Mouse (Mus musculus): Measurements from ENCODE around the gene Dpep3. TPM values are rescaled to one million over a fixed set of nuclear protein-coding genes. Genes with fewer than 3 reads are reported as not detected.

Dpep3 gene
- polyA plus RNA-seq, 1 experiment, result not detected

DNA sequence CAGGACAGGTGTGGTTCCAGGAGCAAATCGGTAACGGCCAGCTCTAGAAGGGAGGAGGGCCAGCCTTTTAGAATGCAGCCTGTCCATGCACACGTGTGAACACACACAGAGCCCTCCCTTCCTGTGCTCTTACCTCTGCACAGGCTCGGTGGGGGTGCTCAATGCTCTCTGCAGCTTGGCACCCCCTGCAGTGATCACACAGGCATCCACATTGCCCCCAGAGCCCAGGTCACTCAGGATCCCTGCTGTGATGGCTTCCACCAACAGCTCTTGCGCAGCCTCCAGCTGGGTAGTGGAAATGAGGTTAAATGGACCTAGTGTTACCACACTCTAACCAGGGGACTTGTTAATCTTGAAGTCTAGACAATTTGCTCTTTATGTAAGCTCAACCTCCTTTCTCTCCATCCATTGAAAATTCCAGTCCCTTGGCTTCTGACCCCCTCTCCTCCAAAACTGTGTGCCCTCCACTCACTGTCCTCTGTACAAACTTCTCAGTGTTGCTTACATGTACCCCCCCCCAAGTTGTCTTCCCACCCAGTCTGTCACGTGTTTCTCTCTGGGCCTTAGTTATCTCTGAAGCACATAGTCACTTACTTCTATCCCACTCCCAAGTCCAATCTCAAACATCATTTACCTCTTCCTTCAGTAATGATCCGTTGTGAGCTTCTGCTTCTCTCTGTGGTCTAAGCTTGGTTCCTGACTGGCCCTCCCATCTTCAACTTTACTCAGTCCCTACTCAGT, 43.2 kb downstream of the Dpep3 start:
- no peaks in the 10 kb centered on the region; the same call in 1 of the 2 replicates for H3K4me1 ChIP-seq (ENCODE audit: control insufficient read depth, insufficient read depth, insufficient read length, low read length)
- H3K27ac ChIP-seq (replicated peaks; ENCODE audit: low read depth, low read length), result peak overlapping the region; percentile 20; the same call in 1 of the 2 replicates
- H3K4me3 ChIP-seq (ENCODE audit: insufficient read depth, low read depth, low read length), result peak overlapping the region; percentile 48; the same call in 1 of the 2 replicates

DNA sequence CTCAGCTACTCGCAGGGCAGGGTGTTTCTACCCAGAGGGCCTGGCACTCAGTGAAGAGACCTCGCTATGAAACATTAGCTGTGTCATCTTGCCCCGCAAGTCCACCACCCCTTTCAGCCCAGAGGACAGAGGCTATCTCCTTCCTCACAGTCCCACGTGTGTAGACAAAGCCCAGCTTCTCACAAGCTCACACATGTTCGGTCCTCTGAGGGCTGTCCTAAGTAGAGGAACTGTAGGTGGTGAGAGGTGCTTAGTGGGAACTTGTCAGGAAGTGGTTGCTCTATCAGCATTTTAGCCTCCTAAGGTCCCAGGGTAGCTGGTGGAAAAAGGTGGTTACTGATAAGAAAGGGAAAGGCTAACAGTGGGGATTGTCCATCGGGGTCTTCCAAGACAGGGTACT, 44.1 kb downstream of the Dpep3 start:
- Histone ChIP-seq H3K4me1 (ENCODE audit: control insufficient read depth, insufficient read depth, insufficient read length, low read length) (no peaks in the 10 kb centered on the region; the same call in 1 of the 2 replicates), H3K4me3 (ENCODE audit: insufficient read depth, low read depth, low read length) (no peak overlapping the region), H3K27ac (replicated peaks; ENCODE audit: low read depth, low read length) (no peak overlapping the region)

DNA sequence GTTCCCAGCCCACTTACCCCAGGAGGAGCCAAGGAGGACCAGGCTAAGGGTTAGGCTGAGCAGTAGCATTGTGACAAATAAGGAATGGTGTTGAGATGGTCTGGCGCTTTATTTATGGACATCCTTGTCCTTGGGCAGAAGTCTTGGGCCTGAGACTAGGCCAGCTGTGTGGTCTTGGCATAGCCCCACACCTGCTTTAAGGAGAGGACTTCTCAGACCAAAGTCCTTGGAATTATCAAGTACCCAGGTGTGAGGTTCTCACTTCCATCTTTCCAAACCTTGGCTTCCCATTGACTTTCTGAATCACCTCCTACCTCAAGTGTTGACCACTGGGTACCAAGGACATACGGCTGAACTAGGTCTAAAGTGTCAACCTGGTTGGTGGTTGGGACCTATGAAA, 45.5 kb downstream of the Dpep3 start, which contains the start of gene Ctrl:
TSS of gene Ctrl (minus strand) at position 101 of the 400 bp plus-strand sequence.
- Histone ChIP-seq H3K4me3 (ENCODE audit: insufficient read depth, low read depth, low read length) (no peak within 1 kb of the TSS), H3K4me1 (ENCODE audit: control insufficient read depth, insufficient read depth, insufficient read length, low read length) (no peaks in the 10 kb centered on the region; the same call in 1 of the 2 replicates), H3K27ac (replicated peaks; ENCODE audit: low read depth, low read length) (no peak within 1 kb of the TSS)

DNA sequence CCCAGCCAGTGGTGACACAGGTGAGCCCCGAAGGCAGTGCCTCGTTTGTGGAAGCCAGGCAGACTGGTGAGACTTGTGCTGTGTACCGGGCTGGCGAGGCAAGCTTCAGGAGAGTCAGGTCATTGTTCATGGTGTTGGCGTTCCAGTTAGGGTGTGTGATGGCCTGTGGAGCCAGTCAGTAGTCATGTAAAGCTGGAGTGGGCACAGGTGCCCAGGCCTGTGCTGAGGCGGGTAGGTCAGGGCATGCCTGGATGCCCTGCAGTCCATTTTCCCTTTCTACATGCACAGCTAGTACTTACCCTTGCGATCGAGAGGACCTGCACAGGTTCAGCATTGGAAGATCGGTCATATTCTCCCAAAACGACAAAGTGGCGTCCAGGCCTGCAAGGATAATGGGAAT, 46.7 kb downstream of the Dpep3 start:
- Histone ChIP-seq H3K4me1 (ENCODE audit: control insufficient read depth, insufficient read depth, insufficient read length, low read length) (no peaks in the 10 kb centered on the region; the same call in 1 of the 2 replicates), H3K4me3 (ENCODE audit: insufficient read depth, low read depth, low read length) (no peak overlapping the region), H3K27ac (replicated peaks; ENCODE audit: low read depth, low read length) (no peak overlapping the region)

DNA sequence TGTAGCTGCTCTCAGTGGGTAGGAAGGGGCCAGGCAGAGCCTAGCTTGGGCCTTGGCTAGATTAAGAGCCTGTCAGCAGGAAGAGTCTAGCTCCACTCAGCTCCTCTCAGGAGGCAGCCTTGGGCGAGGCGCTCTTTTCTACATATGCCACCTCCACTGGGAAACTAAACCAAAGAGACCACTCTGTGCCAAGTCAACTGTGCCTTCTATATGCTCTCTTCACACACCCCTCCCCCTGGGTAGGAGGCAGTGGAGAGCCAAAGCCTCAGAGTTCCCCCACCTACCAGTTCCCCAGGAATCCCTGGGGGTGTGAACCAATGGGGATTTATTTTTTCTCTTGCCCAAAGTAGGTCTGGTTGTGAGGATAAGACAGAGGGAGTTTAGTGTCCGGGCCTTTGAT, 48.0 kb downstream of the Dpep3 start:
- Histone ChIP-seq H3K4me3 (ENCODE audit: insufficient read depth, low read depth, low read length) (no peak overlapping the region), H3K4me1 (ENCODE audit: control insufficient read depth, insufficient read depth, insufficient read length, low read length) (no peaks in the 10 kb centered on the region), H3K27ac (replicated peaks; ENCODE audit: low read depth, low read length) (no peak overlapping the region)

DNA sequence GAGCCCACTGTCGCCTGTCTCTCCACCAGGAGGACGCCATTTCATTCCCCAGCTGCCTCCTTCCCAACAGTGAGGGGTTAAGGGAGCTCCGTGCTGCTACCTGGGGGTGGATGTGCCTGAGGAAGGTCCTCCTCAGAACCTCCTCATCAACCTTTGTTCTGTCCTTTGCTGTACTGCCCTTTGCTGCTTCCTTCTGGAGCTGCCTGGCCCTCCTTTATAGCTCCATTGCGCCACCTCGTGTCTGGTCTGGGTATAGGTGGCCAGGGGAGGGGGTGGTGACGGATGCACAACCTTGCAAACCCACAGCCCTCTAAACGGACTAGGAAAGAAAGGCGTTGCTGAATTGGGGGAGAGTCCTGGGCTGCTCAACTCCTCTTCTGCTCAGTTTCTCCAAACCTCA, 48.6 kb downstream of the Dpep3 start:
- no peak overlapping the region for H3K4me3 ChIP-seq (ENCODE audit: insufficient read depth, low read depth, low read length)
- no peak overlapping the region for H3K27ac ChIP-seq (replicated peaks; ENCODE audit: low read depth, low read length)
- no peaks in the 10 kb centered on the region for H3K4me1 ChIP-seq (ENCODE audit: control insufficient read depth, insufficient read depth, insufficient read length, low read length)

DNA sequence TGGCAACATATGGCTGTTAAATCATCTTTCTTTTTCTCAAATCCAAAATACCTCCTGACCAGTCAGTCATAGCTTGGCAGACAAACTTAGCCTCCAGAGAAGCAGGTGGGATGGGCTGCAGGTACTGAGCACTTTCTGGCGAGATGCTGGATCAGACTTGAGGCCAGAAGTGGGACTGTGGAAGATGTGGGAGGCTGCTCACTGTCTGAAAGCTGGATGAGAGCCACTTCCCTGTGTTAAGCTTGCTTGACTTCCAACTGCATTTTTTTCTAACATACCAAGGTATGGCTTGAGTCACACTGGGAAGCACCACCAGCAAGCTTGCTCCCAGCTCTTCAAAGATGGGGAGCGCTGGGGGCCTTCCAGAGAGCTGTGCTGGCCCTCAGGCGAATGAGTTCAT, 54.1 kb downstream of the Dpep3 start:
- H3K4me3 ChIP-seq (ENCODE audit: insufficient read depth, low read depth, low read length), result no peak overlapping the region
- H3K27ac ChIP-seq (replicated peaks; ENCODE audit: low read depth, low read length), result no peak overlapping the region
- no peaks in the 10 kb centered on the region for H3K4me1 ChIP-seq (ENCODE audit: control insufficient read depth, insufficient read depth, insufficient read length, low read length)

Other genes starting within 250 kb of the Dpep3 start
- gene Gfod2, start 220.8 kb downstream of the Dpep3 start, polyA plus RNA-seq (2012; ENCODE audit: insufficient read depth, insufficient read length, missing spikeins), result 4.0 and 4.1 TPM in 2 replicates
- gene Ranbp10, start 152.1 kb downstream of the Dpep3 start, polyA plus RNA-seq (2012; ENCODE audit: insufficient read depth, insufficient read length, missing spikeins), result 7.5 and 7.6 TPM in 2 replicates
- not detected in 2 replicates for gene Tsnaxip1, start 151.7 kb downstream of the Dpep3 start, polyA plus RNA-seq (2012; ENCODE audit: insufficient read depth, insufficient read length, missing spikeins)
- 1.4 and 3.5 TPM in 2 replicates for gene Cenpt, start 126.2 kb downstream of the Dpep3 start, polyA plus RNA-seq (2012; ENCODE audit: insufficient read depth, insufficient read length, missing spikeins)
- gene Thap11, start 124.3 kb downstream of the Dpep3 start, polyA plus RNA-seq (2012; ENCODE audit: insufficient read depth, insufficient read length, missing spikeins), result 9.3 and 15.4 TPM in 2 replicates
- 5.0 TPM in 1 of 2 replicates, not detected in the other for gene Nutf2, start 118.8 kb downstream of the Dpep3 start, polyA plus RNA-seq (2012; ENCODE audit: insufficient read depth, insufficient read length, missing spikeins)
- gene Edc4, start 98.5 kb downstream of the Dpep3 start, polyA plus RNA-seq (2012; ENCODE audit: insufficient read depth, insufficient read length, missing spikeins), result 6.2 and 8.6 TPM in 2 replicates
- gene Nrn1l, start 85.9 kb downstream of the Dpep3 start, polyA plus RNA-seq (2012; ENCODE audit: insufficient read depth, insufficient read length, missing spikeins), result not detected in 2 replicates
- gene Pskh1, start 79.0 kb downstream of the Dpep3 start, polyA plus RNA-seq (2012; ENCODE audit: insufficient read depth, insufficient read length, missing spikeins), result 15.8 and 18.0 TPM in 2 replicates
- not detected in 2 replicates for gene Ctrl, start 45.6 kb downstream of the Dpep3 start, polyA plus RNA-seq (2012; ENCODE audit: insufficient read depth, insufficient read length, missing spikeins)
- gene Psmb10, start 41.0 kb downstream of the Dpep3 start, polyA plus RNA-seq (2012; ENCODE audit: insufficient read depth, insufficient read length, missing spikeins), result 50.1 and 59.6 TPM in 2 replicates
- not detected in 2 replicates for gene Lcat, start 36.0 kb downstream of the Dpep3 start, polyA plus RNA-seq (2012; ENCODE audit: insufficient read depth, insufficient read length, missing spikeins)
- gene Slc12a4, start 13.3 kb downstream of the Dpep3 start, polyA plus RNA-seq (2012; ENCODE audit: insufficient read depth, insufficient read length, missing spikeins), result 5.8 and 11.4 TPM in 2 replicates
- gene Dus2, start 11.9 kb upstream of the Dpep3 start, polyA plus RNA-seq (2012; ENCODE audit: insufficient read depth, insufficient read length, missing spikeins), result 11.8 and 12.8 TPM in 2 replicates
- not detected in 2 replicates for gene Dpep2nb, start 26.5 kb upstream of the Dpep3 start, polyA plus RNA-seq (2012; ENCODE audit: insufficient read depth, insufficient read length, missing spikeins)
- 7.1 TPM in 2 replicates for gene Ddx28, start 32.5 kb upstream of the Dpep3 start, polyA plus RNA-seq (2012; ENCODE audit: insufficient read depth, insufficient read length, missing spikeins)
- gene Nfatc3, start 79.4 kb upstream of the Dpep3 start, polyA plus RNA-seq (2012; ENCODE audit: insufficient read depth, insufficient read length, missing spikeins), result 17.4 and 28.2 TPM in 2 replicates
- 0.63 and 1.5 TPM in 2 replicates for gene Esrp2, start 157.5 kb upstream of the Dpep3 start, polyA plus RNA-seq (2012; ENCODE audit: insufficient read depth, insufficient read length, missing spikeins)
- gene Pla2g15, start 171.0 kb upstream of the Dpep3 start, polyA plus RNA-seq (2012; ENCODE audit: insufficient read depth, insufficient read length, missing spikeins), result 7.8 and 13.4 TPM in 2 replicates
- 24.6 and 40.2 TPM in 2 replicates for gene Slc7a6, start 189.4 kb upstream of the Dpep3 start, polyA plus RNA-seq (2012; ENCODE audit: insufficient read depth, insufficient read length, missing spikeins)
- gene Slc7a6os, start 231.5 kb upstream of the Dpep3 start, polyA plus RNA-seq (2012; ENCODE audit: insufficient read depth, insufficient read length, missing spikeins), result 13.1 and 15.2 TPM in 2 replicates
- 8.0 and 16.7 TPM in 2 replicates for gene Prmt7, start 231.5 kb upstream of the Dpep3 start, polyA plus RNA-seq (2012; ENCODE audit: insufficient read depth, insufficient read length, missing spikeins)